Mouse (Mus musculus) E14TG2a.4 (cell line): Measurements from ENCODE around the gene Igsf8.

Experiments used
- H3K27me3 ChIP-seq: 2 replicates; pipeline ENCODE4 v1.6.1; 2014; ENCODE audit warnings: low read length, control low read depth; ENCODE audit not compliant: insufficient read depth
- H3K36me3 ChIP-seq: 2 replicates; pipeline ENCODE4 v1.6.1; 2014; ENCODE audit warnings: low read length, control low read depth; ENCODE audit not compliant: insufficient read depth
- H3K4me1 ChIP-seq: replicated peaks from 2 replicates; pipeline ENCODE4 v1.6.1; 2014; ENCODE audit warnings: low read depth, low read length, control low read depth
- H3K4me3 ChIP-seq: replicated peaks from 2 replicates; pipeline ENCODE4 v1.5.1; 2014; ENCODE audit warnings: mild to moderate bottlenecking, low read length
- H3K9me3 ChIP-seq: 2 replicates; pipeline ENCODE4 v1.6.1; 2014; ENCODE audit warnings: low read length, control low read depth
- CTCF ChIP-seq: conservative IDR thresholded peaks from 2 replicates; pipeline ENCODE4 v1.5.1; 2014; ENCODE audit warnings: low read length
- NANOG ChIP-seq: IDR thresholded peaks from 2 replicates; pipeline ENCODE4 v1.6.1; 2014; ENCODE audit warnings: borderline replicate concordance, low read length, mixed read lengths
- POU5F1 ChIP-seq: IDR thresholded peaks from 2 replicates; pipeline ENCODE4 v1.6.1; 2014; ENCODE audit warnings: low read length, borderline replicate concordance

Igsf8 gene

DNA sequence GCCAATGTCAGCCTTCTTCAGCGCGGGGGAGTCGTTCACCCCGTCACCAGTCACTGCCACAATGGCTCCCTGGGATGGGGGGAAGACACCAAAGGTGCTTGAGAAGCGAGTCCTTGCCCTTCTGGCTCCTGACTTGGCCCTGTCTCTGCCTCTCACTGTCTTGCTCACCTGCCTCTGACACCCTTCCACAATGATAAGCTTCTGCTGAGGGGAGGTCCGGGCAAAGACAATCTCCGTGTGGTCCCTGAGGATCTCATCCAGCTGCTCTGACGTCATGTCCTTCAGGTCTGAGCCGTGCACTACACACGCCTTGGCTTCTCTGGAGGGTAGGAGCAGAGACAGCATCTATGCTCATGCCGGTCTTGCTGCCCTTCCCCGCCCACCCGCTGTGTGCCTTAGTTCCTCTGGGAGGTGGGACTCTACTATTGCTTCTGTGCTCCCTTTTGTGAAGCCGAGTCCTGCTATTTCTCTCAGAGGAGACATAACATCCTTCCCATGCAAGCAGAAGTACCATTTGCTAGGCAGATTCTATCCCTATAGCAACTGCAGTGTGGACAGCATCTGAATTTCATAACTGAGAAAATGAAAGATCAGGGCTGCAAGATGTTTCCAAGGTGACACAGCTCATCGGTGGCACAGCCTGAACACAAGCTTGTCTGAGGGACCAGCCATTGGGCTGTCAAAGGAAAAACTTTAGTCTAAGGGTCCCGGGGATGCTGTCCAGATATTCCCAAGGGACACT is 18.5 kb downstream of the Igsf8 start:
- Histone ChIP-seq H3K4me3 (no peak overlapping the region), H3K4me1 (peaks cover 26% of the 10 kb centered on the region; the same call in 1 of the 2 replicates), H3K9me3 (no peaks in the 10 kb centered on the region), H3K27me3 (peaks cover 16% of the 10 kb centered on the region), H3K36me3 (no peaks in the 10 kb centered on the region)
- TF ChIP-seq CTCF (no peak), NANOG (no peak), POU5F1 (no peak)

DNA sequence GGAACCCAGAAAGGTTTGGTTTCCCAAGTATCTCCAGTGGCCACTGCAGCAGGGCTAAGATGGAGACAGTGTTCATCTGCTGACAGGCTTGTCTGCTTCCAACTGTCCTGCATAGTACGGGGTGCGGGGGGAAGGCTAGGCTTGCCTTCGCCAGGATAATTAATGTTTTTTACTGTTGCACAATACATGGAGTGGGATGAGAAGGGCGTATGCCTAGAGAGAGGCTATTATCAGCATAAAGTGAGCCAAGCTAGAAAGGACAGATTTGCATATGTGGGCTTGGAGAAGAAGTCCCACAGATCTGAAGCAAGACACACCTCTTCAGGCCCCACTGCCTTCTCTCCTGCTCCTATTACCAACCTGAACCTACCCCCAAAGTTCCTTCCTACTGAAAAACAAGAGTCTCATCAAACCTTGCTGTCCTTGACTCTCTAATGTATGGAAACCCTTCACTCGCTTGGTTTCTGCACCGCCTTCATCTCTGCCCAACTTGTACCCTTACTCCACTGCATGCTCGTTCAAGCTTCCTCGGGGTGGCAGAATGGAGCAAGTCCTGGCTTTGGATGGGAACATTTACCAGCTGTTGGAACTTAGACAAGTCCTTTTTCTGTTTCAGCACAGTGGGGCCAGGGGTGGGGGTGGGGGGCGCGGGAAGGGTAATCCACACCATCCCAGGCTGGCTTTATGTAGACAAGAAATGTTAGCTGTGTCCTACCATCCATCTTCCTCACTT is 20.2 kb downstream of the Igsf8 start:
- peaks cover 38% of the 10 kb centered on the region for H3K4me1 ChIP-seq
- H3K4me3 ChIP-seq: no peak overlapping the region
- H3K36me3 ChIP-seq: no peaks in the 10 kb centered on the region
- no peak for TF ChIP-seq CTCF
- no peak for TF ChIP-seq NANOG
- TF ChIP-seq POU5F1: no peak
- no peaks in the 10 kb centered on the region for H3K9me3 ChIP-seq
- H3K27me3 ChIP-seq: peaks cover 33% of the 10 kb centered on the region

DNA sequence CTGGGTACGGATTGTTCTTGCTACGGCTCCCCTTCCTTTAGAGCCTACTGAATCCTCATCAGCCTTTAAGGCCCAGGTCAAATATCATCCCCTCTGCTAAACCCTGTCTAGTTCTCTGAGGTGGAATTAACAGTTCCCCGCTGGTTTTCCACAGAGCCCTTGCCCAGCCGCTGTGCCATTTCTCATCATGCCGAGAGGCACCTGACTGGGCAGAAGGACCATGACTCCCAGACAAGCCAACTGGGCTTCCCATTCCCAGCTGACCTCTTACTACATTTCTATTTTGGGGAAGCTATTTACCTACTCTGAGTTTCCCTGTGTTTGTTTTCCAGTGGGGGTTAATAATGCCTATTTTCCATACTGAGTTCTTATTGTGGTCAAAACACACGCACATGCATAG is 21.6 kb downstream of the Igsf8 start:
- Histone ChIP-seq H3K4me1 (peaks cover 36% of the 10 kb centered on the region), H3K9me3 (no peaks in the 10 kb centered on the region), H3K27me3 (peaks cover 38% of the 10 kb centered on the region), H3K4me3 (no peak overlapping the region), H3K36me3 (no peaks in the 10 kb centered on the region)
- no peak for TF ChIP-seq NANOG
- no peak for TF ChIP-seq CTCF
- TF ChIP-seq POU5F1: no peak

DNA sequence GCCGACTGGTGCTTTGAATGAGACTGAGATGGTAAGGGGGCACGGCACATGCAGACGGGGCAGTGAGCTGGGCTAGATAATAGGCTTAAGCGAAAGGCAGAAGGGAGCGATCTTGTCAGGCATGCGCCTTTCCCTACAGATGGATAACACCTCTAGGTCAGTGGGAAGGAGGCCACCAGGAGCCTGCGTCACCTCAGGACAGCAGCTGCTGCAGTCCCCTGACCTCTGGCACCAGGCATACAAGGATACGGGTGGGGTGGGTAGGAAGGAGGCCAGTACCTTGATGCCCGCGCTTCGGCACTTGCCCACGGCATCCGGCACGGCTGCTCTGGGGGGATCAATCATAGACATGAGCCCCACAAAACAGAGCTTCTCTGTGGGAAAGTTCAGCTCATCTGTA is 22.8 kb downstream of the Igsf8 start:
- Histone ChIP-seq H3K27me3 (peaks cover 34% of the 10 kb centered on the region), H3K9me3 (no peaks in the 10 kb centered on the region), H3K4me3 (no peak overlapping the region), H3K36me3 (no peaks in the 10 kb centered on the region), H3K4me1 (peaks cover 33% of the 10 kb centered on the region)
- TF ChIP-seq CTCF (no peak), NANOG (no peak)

DNA sequence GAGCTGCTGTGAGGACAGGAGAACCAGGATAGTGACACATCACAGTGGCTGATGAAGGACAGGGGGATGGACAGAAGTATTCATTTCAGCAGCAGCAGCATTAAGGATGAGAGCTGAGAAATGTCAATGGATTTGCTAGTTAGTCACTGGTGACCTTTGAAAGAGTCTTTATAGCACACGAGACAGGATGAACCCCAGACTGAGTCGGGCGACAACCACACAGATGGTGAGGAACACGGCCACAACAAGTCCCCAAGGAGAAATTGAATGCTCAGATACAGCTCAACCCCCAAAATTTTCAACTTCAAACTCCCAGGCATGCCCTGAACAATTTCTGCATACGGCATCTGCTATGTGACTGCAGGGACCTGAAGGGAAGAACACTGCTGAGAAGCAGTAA is 25.3 kb downstream of the Igsf8 start:
- Histone ChIP-seq H3K4me1 (peaks cover 24% of the 10 kb centered on the region), H3K4me3 (no peak overlapping the region), H3K27me3 (peaks cover 29% of the 10 kb centered on the region), H3K36me3 (no peaks in the 10 kb centered on the region), H3K9me3 (no peaks in the 10 kb centered on the region)
- TF ChIP-seq POU5F1: no peak
- TF ChIP-seq NANOG: no peak

DNA sequence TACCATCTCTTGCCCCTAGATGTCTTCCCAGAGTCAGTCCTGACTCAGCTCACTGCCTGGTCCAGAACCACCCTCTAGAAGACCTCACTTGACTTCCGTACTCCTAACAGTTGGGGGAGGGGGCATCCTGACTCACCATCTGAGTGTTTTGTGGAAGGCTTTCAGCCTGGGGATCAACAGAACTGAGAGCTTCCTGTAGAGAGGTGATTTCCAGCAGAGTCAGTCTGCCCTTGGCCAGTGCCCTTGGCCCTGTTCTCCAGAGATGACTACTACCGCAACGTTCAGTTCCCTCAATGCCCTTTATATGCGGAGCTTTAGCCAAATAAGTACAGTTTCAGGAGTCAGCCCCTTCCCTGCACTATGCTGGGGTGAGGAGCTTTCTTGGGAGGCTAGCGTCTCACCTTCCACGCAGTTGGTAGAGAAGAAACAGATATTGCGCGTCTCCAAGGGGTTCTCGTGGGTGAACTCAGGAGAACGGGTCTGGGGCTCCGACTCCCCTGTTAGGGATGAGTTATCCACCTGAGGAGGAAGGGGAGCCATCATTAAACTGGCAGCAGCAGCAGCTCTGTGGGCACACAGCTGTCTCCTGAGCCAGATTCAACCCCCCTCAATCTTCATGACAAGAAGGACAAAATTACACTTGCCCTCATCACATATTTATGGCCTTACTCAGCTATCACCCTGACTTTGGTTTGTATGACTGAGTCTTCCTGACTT is 27.6 kb downstream of the Igsf8 start:
- Histone ChIP-seq H3K4me1 (peaks cover 19% of the 10 kb centered on the region), H3K27me3 (peaks cover 32% of the 10 kb centered on the region), H3K4me3 (no peak overlapping the region), H3K36me3 (no peaks in the 10 kb centered on the region), H3K9me3 (no peaks in the 10 kb centered on the region)
- TF ChIP-seq NANOG (no peak), CTCF (no peak), POU5F1 (no peak)

DNA sequence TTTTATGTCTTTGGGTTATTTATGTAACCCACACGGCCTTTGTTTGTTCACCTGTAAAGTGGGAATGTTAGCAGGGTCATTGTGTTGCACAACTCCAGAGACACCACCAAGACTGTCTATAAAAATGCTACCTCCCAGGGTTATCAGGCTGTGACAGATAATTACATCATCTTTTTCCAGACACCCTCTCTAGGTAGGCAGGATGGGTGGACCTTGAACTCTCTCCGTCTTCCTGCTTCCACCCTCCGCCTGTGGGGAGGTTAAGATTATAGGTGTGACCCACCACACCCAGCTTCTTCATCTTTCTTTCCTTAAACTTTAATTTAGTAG is 28.1 kb downstream of the Igsf8 start:
- Histone ChIP-seq H3K27me3 (peaks cover 28% of the 10 kb centered on the region), H3K4me1 (peaks cover 19% of the 10 kb centered on the region), H3K4me3 (no peak overlapping the region), H3K36me3 (no peaks in the 10 kb centered on the region), H3K9me3 (no peaks in the 10 kb centered on the region)
- TF ChIP-seq POU5F1 (no peak), NANOG (no peak), CTCF (no peak)

DNA sequence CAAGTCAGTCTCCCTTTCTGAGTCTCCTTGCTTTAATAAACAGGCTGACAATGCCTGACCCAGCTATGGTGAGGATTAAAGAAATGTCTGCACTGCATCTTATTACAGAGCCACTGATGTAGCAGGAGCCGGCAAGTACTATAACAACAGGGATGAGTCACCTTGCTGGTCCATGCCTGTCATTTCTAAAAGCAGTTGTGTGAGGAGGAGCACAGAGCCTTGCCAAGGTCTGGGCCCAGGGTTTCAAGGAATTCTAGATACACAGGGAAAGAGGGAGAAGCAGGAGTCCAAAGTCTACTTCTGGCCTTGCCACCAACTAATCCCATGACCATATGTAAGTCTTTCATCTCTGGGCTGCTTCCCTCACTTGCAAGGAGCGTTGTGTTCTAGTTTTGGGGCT is 31.4 kb downstream of the Igsf8 start:
- no peaks in the 10 kb centered on the region for H3K36me3 ChIP-seq

More for the DNA sequence above, 31.4 kb downstream of the Igsf8 start:
- TF ChIP-seq NANOG (no peak), POU5F1 (no peak), CTCF (no peak)
- peaks cover 32% of the 10 kb centered on the region for H3K4me1 ChIP-seq
- no peaks in the 10 kb centered on the region for H3K9me3 ChIP-seq
- no peak overlapping the region for H3K4me3 ChIP-seq
- H3K27me3 ChIP-seq: peaks cover 21% of the 10 kb centered on the region
